Mouse (Mus musculus) testis, postnatal 10 days (tissue): ENCODE measurements around the gene Dnajc7.
"Not testable (repeated sequence)": the region's sequence is repeated elsewhere in the genome, so short reads cannot be mapped to it uniquely, and the experiment has no call there.

Source experiments
- DNase-seq: peaks from one replicate; pipeline ENCODE4 v3.0.0; 2021; ENCODE audit warnings: low spot score

Dnajc7 gene

DNA sequence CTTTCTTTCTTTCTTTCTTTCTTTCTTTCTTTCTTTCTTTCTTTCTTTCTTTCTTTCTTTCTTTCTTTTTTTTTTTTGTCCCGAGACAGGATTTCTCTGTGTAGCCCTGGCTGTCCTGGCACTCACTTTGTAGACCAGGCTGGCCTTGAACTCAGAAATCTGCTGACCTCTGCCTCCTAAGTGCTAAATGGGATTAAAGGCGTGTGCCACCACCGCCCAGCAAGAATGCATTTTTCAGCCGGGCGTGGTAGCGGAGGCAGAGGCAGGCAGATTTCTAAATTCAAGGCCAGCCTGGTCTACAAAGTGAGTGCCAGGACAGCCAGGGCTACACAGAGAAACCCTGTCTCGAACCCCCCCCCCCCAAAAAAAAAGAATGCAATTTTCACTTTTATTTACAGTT is 3.1 kb downstream of the Dnajc7 start:
- DNase-seq = not testable (repeated sequence)

DNA sequence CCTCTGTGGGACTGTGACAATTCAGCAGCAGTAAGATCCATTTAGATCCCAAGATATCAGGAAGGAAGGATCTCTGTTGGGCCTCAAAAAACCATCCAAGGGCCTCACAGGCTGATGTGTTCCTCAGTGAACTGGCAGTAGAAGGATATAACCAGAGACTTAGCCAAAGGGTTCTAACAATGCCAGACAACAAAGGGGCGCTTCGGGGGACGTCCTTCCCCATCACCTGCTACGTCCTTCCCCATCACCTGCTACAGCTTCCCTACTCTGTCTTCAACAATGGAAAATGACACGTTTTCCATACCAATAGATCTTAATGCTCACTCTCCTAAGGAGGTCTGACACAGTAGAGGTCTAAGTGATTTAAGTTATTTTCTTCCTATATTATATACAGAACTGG is 3.6 kb downstream of the Dnajc7 start:
- no peak for DNase-seq

DNA sequence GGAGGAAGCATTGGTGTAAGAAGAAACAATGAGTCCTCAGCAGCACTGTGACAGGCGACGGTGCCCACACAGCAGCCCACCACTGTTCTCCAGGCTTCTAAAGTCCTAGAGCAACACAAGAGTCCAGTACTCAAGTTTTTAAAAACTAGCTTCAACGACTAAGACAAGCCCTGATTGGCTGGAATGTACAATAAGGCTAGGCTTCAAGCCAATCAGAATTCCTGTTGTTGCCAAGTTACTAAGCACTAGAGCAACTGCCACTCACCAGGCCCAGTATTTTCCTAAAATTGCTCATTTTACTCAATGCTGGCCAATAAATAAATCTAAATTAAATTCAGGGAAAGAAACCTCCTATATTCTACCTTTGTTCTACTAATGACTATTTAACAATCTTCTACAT is 6.7 kb downstream of the Dnajc7 start:
- no peak for DNase-seq

DNA sequence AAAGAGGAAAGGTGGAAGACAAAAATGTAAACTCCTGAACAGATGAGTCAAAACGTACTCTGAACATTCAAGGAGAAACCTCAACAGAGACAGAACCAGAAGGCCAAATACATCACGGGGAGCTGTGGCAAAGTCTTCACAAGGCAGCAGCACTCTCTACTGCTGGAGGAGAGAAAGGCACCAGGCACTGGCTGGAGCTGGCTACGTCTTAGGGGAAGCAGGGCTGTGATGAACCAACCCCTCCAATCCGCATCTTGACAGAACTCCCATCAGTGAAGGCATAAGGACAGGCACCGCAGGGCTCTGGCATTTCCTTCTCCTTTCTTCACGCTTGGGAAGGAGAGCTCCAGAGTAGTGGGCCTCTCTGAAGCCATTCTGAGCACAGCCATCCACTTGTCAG is 8.3 kb downstream of the Dnajc7 start:
- DNase-seq = no peak

DNA sequence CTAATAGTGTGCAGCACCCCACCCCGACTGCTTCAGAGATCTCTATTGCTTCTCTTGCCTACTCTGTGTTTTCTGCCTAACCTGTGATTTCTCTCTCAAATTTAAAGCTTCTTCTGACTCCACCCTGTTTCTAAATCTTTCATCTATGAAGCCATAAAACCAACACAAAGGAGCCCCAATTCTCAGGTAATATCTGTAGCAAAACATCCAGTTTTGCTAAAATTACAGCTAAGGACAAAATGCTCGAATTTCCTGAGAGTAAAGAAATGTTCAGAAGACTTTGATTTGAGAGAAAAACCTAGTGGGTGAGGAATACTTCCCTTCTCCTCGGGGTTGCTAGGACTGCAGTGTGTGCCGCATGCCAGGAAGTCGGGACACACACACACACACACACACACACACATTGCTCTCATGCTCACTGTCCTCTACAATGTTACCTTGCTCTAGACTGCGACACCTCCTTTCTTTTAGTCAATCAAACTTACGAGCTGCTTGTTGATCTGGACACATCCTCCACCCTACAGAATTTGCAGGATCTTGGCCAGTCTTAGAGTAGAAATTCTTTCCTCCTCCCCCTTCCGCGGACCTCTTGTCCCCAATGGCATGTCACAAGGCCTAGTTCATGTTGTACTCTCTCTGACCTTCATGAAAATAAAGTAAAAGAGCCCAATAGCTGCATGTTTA is 9.8 kb downstream of the Dnajc7 start:
- DNase-seq = no peak

DNA sequence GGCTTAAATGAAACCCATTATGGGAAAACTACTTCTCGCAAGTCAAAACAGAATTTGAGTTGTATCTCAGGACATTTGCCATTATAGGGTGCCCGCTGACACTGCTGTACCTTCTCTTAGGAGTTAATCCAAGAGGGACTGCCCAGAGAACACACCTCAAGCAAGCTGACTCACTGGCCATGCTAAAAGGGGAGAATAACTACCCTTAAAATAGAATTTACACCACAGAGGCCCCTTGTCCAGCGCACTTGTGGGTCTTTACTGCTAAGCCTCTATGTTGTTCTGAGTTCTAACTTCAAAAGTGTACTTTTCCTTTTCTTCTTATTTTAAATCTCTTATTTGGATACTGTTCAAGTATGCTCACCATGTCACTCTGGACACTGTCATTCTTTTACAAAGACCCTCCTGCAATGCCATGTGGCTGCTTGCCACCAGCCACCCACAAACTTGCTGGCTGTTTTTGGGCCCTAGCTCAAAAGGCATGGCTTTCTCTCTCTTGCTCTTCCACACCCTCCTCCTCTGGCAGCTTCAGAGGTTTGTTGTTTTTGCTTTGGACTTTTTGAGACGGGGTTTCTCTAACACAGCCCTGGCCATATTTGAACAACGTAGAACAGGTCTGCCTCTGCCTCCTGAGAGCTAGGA is 10.5 kb downstream of the Dnajc7 start:
- DNase-seq = no peak

DNA sequence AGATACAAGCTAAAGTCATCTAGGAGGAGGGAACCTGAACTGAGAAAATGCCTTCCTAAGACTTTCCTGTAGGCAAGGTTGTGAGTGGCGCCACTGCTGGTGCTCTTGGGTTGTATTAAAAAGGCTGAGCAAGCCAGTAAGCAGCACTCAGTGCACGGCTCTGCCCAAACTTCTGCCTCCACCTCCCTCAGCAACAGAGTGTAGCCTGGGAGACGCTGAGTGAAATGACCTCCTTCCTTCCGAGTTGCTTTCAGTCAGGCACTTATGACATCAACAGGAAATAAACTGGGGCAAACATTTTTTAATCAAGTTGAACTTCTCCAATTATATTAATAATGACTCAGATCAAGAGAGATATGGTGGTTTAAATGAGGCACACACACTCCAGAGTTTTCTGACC is 11.2 kb downstream of the Dnajc7 start:
- DNase-seq = no peak

DNA sequence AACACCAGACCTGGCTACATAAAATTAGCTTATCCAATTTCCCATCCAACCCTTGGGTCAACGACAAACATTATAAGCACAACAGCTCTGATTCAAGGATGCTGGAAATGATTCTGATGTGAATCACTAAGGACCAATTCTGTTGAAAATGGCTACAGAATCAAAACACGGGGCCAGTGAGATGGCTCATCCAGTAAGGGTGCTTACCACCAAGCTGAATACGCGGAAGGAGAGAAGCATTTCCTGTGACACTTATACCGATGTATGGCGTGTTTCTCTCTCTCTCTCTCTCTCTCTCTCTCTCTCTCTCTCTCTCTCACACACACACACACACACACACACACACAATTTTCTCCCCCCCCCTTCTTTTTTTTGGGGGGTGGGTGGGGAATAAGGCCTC is 12.8 kb downstream of the Dnajc7 start:
- DNase-seq = no peak

DNA sequence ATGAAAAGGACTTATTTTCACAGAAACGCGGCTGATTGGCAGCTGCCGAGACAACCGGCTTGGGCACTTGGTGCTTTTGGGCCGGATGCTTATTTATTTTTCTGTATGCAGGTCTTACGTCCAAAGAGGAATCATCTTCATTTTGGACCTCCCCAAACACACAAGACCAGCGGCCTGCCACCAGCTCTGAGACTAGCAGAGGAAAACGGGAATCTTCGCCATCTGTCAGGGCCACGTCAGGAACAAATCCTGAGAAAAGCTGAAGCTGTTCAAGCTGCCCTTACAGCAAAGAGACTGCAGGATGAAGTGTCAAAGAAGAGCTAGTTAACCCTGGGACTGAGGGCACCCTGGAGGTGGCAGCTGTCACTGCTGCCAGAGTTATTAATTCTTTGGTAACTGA is 14.5 kb downstream of the Dnajc7 start:
- DNase-seq = no peak

DNA sequence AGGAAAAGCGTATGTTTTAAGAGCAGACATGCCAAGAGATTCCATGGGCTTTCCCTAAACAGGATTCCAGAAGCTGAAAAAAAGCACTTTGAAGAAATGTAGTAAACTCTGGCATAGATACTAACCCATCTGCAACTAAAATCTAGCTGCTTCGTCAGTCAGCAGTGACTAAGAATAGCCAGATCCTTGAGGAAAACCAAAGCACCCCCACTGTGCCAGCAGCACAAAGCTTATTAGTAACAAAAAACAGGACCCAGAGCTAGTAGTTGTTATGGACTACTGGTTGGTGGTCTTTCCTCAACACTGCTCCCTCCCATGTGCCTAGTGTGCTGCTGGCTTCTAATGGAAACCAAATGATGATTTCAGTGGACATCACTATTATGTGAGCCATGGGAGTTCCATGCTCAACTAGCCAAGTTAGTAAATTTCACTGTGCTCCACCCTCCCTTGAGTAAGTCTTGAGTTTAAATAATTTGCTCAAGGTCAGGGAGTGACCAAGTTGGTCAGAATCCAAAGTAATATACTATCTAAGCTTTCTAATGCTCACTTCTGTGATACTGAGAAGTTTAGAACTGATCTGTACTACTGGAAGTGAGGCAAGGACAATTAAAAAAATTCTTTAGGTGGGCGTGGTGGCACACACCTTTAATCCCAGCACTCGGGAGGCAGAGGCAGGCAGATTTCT is 15.5 kb downstream of the Dnajc7 start:
- DNase-seq = no peak

DNA sequence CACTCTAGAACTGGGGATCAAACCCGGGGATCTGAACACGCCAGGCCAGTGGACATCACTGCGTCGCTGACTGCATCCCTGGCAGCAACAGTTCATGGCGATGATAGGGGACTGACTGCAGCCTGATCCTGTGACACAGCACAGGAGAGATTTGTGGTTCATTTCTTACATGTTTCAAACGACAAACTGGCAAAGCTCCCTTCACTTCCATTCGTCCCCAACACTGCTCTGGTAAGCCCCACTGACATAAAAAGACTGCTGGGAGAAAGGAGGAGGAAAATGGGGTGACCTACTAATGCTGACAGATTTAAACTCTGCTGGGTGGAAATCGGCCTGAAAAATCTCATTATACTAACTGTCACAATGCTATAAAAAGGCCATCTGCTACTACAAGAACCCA is 16.2 kb downstream of the Dnajc7 start:
- no peak for DNase-seq

DNA sequence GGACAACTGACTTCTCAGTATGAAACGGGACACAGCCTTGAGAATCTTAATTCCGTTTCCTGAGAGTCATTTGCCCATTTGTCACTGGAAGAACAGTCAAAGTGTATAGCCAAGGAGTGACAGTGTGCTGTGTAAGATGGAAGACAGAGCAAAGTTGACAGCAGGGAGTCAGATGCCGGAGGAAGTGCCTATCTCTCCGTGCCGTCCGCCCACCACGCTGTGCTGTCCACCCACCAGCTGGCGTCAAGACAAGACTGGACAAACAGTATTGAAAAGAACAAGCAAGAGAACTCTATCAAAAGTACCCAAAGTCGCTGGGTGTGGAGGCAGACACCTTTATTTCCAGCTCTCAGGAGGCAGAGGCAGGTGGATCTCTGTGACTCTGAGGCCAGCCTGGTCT is 16.8 kb downstream of the Dnajc7 start:
- DNase-seq = no peak

DNA sequence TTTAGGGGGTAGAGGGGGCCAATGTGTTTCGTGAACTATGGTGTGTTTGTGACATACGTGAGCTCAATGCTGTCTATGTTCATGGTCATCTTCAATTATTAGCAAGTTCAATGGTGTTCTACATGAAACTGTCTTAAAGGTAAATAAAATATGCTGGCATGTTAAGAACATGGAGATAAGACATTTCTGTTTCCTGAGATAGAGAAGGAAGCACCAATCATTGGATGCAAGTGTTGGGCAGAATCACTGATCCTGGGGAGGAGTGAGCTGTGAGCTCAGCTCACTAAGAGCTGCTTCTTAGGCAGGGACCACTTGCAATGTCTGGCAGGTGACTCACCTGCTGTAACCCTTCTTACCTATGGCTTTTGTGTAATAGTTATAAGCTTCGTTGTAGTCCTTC is 18.6 kb downstream of the Dnajc7 start:
- no peak for DNase-seq

DNA sequence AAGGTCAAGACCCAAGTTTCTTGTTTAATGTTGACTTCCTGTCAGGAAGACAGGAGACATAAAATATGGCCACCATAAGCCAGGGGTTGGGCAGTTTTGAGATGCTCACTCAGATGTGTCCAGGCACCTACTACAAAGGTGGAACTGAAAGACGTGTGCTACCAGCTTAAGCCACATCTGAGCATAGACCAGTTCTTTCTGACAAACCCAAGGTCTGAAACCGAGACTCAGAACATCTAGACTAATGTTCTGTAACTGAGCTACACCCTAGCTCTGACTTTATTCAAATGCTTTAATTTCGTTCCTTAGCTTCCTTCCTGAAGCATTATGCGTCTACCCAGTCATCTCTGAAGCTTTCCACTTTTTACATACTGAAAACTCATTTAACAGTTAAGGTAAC is 21.9 kb downstream of the Dnajc7 start:
- no peak for DNase-seq

DNA sequence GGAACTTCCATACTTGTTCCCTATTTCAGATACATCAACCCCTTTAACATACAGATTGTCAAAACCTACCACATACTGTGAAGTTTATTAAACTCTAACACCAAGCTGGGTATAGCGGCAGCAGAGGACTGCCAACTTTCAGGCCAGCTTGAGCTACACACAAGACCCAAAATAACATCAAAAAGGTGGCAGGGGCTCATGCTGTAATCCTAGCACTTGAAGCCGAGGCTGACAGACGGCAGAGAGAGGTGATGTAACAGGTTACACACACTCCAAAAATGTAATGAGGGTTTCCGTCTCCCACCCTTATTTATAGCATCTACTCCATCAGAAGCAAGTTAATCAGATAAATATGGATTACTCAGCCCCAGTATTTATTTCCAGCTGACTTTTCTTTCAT is 24.4 kb downstream of the Dnajc7 start:
- DNase-seq = no peak

DNA sequence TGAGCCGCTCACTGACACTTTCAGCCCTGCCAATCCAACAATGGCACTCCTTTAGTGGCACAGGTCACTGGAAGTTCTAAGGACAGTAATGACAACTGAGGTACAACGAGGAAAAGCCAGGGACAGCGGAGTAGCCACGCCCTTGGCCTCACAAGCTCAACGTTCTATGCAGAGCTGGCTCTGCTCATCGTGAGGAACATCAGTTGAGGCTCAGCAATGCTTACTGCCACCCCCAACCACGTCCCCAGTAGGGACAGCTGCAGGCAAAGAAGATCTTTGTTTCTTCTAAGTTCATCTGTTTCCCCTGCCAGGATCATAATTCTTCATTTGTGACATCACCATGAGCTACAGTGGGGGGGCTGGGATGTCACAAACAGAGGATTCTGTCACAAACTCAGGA is 25.4 kb downstream of the Dnajc7 start:
- DNase-seq = no peak

DNA sequence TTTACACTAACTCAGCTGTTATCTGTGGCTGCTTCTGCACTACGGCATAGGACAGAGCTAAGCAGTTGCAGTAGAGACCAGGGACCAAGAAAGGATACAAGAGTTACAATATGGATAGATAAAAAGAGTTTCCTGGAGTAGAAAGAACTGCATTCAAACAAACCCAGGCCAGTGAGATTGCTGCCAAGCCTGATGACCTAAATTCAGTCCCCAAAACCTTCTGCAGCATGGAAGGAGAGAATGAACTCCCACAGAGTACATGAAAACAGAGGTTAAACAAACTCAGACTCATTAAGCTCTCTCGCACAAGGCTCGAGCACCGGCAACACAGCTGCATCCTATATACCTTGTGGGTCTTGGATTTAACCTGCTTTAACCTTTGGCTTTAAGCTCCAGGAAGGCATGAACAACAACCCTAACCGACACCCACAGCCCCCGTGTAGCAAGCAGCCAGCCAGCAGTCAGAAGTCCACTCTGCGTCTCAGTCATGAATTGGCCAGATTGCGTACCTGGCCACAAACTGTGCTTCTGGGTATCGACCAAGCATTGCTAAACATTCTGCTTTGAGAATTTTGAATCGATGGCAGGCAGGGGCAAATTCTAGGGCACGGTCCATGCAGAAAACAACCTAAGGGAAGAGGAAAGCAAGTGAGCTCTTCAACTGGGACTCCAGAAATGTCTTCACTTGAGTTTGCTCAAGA is 27.5 kb downstream of the Dnajc7 start:
- DNase-seq = no peak

DNA sequence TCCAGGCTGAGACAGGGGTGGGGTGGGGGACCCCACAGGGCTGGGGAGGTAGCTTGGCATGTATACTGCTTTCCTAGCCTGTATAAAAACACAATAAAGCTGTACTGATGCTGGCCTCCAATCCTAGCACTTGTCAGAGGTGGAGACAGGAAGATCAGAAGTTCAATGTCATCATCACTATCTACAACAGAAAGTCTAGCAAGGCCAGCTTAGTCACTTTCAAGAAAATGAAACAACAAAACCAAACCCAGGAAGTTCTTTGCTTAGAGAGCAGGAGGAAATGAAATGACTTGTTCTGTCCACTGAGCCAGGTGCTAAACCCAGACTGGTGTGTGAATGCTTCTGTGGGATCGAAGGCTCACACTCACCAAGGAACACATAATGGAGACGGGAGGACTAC is 31.5 kb downstream of the Dnajc7 start:
- no peak for DNase-seq

DNA sequence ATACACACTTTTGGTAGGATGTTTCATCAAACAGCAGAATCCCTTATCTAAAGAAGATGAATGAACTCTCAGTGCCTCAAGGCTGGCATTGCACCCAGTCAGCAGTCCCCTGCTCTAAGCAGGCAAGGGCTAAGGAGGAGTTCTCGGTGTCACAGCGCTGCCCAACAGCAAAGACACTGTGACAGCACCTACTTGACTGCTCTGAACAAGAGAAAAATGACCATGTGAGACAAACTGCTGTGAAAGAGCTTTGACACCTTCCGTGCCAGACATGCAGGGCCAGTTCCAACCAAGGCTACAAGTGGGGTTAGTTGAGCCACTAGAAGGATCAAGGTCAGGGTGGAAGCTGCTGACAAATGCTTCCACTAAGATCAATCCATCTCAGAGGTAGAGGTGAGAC is 34.8 kb downstream of the Dnajc7 start:
- DNase-seq = no peak

DNA sequence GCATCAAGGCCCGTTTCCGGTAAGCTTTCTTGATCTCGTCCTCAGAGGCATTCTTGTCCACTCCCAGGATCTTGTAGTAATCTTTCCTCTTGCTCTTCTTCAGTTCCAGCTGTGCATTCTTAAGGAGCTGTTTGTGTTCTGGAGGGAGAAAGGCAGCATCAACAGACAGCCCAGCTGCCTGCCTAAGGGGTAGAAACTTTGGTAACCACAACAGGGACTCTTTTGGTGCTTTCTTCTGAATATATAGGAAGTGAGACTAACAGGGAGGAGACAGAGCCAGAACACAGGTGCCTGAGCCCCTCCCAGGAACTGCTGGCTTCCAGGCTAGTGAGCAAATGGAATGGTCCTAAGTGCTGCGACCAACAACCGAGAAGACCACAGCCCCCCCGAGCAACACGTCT is 35.4 kb downstream of the Dnajc7 start:
- DNase-seq = no peak

DNA sequence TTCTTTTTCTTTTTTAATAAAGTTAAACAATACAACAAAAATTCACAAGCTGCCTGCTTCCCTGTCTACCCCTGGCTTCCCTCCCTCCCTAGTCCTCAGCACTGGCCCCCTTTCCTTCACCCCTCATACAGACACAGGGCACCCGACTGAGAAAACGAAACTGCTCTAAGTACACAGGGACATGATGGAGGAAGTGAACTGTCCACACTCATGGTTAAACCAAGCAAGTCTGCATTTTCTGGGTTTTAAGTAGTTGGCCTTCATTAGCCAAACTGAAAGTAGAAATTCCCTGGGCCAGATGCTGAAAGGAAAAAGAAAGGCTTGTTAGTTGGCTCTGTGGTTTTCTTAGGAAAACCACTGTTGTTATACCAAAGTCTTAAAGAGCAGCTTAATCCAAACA is 37.1 kb downstream of the Dnajc7 start:
- no peak for DNase-seq

DNA sequence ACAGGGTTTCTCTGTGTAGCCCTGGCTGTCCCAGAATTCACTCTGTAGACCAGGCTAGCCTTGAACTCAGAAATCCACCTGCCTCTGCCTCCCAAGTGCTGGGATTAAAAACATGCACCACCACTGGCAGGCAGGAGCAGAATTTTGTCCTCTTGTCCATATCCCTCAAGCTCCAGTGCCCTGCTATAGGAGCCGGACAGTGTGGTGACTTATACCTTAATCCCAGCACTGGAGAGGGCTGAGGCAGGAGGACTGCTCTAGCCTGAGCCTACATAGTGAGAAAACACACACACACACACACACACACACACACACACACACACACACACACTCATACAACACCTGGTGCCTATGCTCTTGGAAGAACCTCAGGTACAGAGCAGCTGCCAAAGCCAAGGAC is 37.6 kb downstream of the Dnajc7 start:
- DNase-seq = not testable (repeated sequence)

DNA sequence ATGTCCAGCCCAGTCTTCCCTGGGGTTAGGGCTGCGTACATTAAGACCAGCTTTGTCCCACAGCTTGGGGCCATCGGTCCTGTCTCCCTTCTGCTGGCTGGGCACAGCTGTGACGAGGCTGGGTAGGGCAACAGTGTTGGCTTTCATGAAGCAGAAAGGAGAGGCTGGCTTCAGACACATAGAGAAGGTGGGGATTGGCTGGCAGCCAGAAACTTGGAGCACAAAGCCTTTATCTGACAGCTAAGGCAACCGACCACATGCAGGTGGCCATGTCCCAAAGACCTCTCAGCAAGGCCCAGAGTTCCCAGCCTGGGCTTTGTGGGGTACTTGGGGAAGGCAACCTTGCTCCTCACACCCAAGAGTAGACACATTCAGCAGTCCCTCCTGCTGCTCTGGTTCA is 38.2 kb downstream of the Dnajc7 start:
- peak; percentile 71 for DNase-seq
